Comparison of ENCODE assay signal across 9 mouse cellular contexts in genomic region chr8:104103462-104103861, GRCm38 (mm10). TPM values are rescaled to one million over a fixed set of nuclear protein-coding genes. Genes with fewer than 3 reads are reported as not detected.
DNase-seq lines count a peak whose midpoint lies in the region; ATAC-seq lines count a peak whose summit lies in the region.
"Had no signal": no experiment of that assay in that cellular context is flagged by ENCODE, and none has a peak within 500 bp of the region (broad histone marks: within the 10 kb centered on the region; RNA-seq: fewer than 3 reads in every experiment).

No protein-coding gene starts in this region.

- H3K27me3 ChIP-seq in hindbrain, embryonic 15.5 days: no peaks in the 10 kb centered on the region
- H3K27me3 ChIP-seq in hindbrain, embryonic 13.5 days: no peaks in the 10 kb centered on the region
- H3K27me3 ChIP-seq in heart, embryonic 13.5 days (replicated peaks): no peaks in the 10 kb centered on the region
- H3K27me3 ChIP-seq in limb, embryonic 13.5 days: no peaks in the 10 kb centered on the region
- H3K27me3 ChIP-seq in midbrain, embryonic 15.5 days (replicated peaks): no peaks in the 10 kb centered on the region

- 0 out of 2 replicates have a peak overlapping the region, but pooled peaks have one; percentile 2 for H3K4me3 ChIP-seq in hindbrain, embryonic 15.5 days
- H3K4me3 ChIP-seq in hindbrain, embryonic 13.5 days: no peak overlapping the region
- peak overlapping the region; percentile 80 for H3K4me3 ChIP-seq in brown adipose tissue, adult 24 weeks (ENCODE audit: insufficient read depth, low read depth, low read length)
- peak overlapping the region; percentile 54 for H3K4me3 ChIP-seq in heart, embryonic 13.5 days
- H3K4me3 ChIP-seq in limb, embryonic 13.5 days: peak overlapping the region; percentile 11
- H3K4me3 ChIP-seq in midbrain, embryonic 15.5 days: no peak overlapping the region

- no peaks in the 10 kb centered on the region for H3K9me3 ChIP-seq in hindbrain, embryonic 15.5 days
- no peaks in the 10 kb centered on the region for H3K9me3 ChIP-seq in hindbrain, embryonic 13.5 days
- H3K9me3 ChIP-seq in heart, embryonic 13.5 days: no peaks in the 10 kb centered on the region
- no peaks in the 10 kb centered on the region for H3K9me3 ChIP-seq in limb, embryonic 13.5 days
- H3K9me3 ChIP-seq in midbrain, embryonic 15.5 days: no peaks in the 10 kb centered on the region

- ATAC-seq in hindbrain, embryonic 15.5 days (ENCODE audit: low FRiP score, low read depth): no peak
- no peak for ATAC-seq in hindbrain, embryonic 13.5 days (ENCODE audit: low FRiP score)
- no peak for ATAC-seq in heart, embryonic 13.5 days (ENCODE audit: extremely low read depth, insufficient number of reproducible peaks, low FRiP score, low TSS enrichment)
- no peak for ATAC-seq in limb, embryonic 13.5 days (ENCODE audit: low FRiP score, low read depth)
- no peak for ATAC-seq in midbrain, embryonic 15.5 days (replicated peaks)

- H3K4me1 ChIP-seq in hindbrain, embryonic 15.5 days (replicated peaks): 0 out of 2 replicates have a peak, but pooled peaks cover 6% of the 10 kb centered on the region
- H3K4me1 ChIP-seq in hindbrain, embryonic 13.5 days (replicated peaks): peaks cover 12% of the 10 kb centered on the region
- H3K4me1 ChIP-seq in brown adipose tissue, adult 24 weeks (ENCODE audit: control insufficient read depth, insufficient read depth, insufficient read length, low read length): peaks cover 6% of the 10 kb centered on the region
- peaks cover 58% of the 10 kb centered on the region for H3K4me1 ChIP-seq in heart, embryonic 13.5 days
- peaks cover 5% of the 10 kb centered on the region; the same call in 1 of the 2 replicates for H3K4me1 ChIP-seq in limb, embryonic 13.5 days
- H3K4me1 ChIP-seq in midbrain, embryonic 15.5 days: peaks cover 3% of the 10 kb centered on the region; the same call in 1 of the 2 replicates

- H3K9ac ChIP-seq in hindbrain, embryonic 15.5 days: no peak overlapping the region
- H3K9ac ChIP-seq in hindbrain, embryonic 13.5 days: no peak overlapping the region
- peak overlapping the region; percentile 78 for H3K9ac ChIP-seq in heart, embryonic 13.5 days
- no peak overlapping the region for H3K9ac ChIP-seq in limb, embryonic 13.5 days
- H3K9ac ChIP-seq in midbrain, embryonic 15.5 days: no peak overlapping the region
- H3K9ac ChIP-seq: liver, embryonic 14.5 days had no signal

- H3K27ac ChIP-seq in hindbrain, embryonic 15.5 days (replicated peaks): no peak overlapping the region
- H3K27ac ChIP-seq in hindbrain, embryonic 13.5 days: no peak overlapping the region
- H3K27ac ChIP-seq in brown adipose tissue, adult 24 weeks (replicated peaks; ENCODE audit: low read depth, low read length): peak overlapping the region; percentile 96
- H3K27ac ChIP-seq in heart, embryonic 13.5 days (replicated peaks): peak overlapping the region; percentile 78
- H3K27ac ChIP-seq in limb, embryonic 13.5 days: no peak overlapping the region
- no peak overlapping the region for H3K27ac ChIP-seq in midbrain, embryonic 15.5 days
- H3K27ac ChIP-seq: liver, embryonic 14.5 days had no signal

- WGBS in hindbrain, embryonic 15.5 days: 71% methylated on average over 7 of the region's 7 CpGs
- 79% methylated on average over 7 of the region's 7 CpGs for WGBS in hindbrain, embryonic 13.5 days
- 38% methylated on average over 7 of the region's 7 CpGs for WGBS in heart, embryonic 13.5 days
- 67% methylated on average over 7 of the region's 7 CpGs for WGBS in limb, embryonic 13.5 days
- WGBS in midbrain, embryonic 15.5 days: 77% methylated on average over 7 of the region's 7 CpGs

- peak overlapping the region; percentile 15; the same call in 1 of the 2 replicates for H3K4me2 ChIP-seq in hindbrain, embryonic 15.5 days
- no peak overlapping the region for H3K4me2 ChIP-seq in hindbrain, embryonic 13.5 days
- peak overlapping the region; percentile 62 for H3K4me2 ChIP-seq in heart, embryonic 13.5 days
- no peak overlapping the region for H3K4me2 ChIP-seq in limb, embryonic 13.5 days (replicated peaks)
- no peak overlapping the region for H3K4me2 ChIP-seq in midbrain, embryonic 15.5 days

- DNase-seq in urinary bladder, postnatal 14 days (ENCODE audit: low spot score): no peak
- no peak for DNase-seq in adipocyte (ENCODE audit: low spot score)

- H3K36me3 ChIP-seq in hindbrain, embryonic 15.5 days: no peaks in the 10 kb centered on the region
- H3K36me3 ChIP-seq in hindbrain, embryonic 13.5 days: no peaks in the 10 kb centered on the region
- no peaks in the 10 kb centered on the region for H3K36me3 ChIP-seq in heart, embryonic 13.5 days
- H3K36me3 ChIP-seq in limb, embryonic 13.5 days: no peaks in the 10 kb centered on the region
- no peaks in the 10 kb centered on the region for H3K36me3 ChIP-seq in midbrain, embryonic 15.5 days (replicated peaks)

RNA-seq across cellular contexts. Expression of gene Cdh5, which starts 2.0 kb away (rescaled TPM):
- polyA plus RNA-seq in hindbrain, embryonic 15.5 days (2015; fragmentation: Nextera tagmentation; extraction: Ambion mirVana): 16.4 and 16.7 TPM in 2 replicates
- polyA plus RNA-seq in hindbrain, embryonic 13.5 days (2015; fragmentation: Nextera tagmentation; extraction: Ambion mirVana): 14.6 and 16.5 TPM in 2 replicates
- 53.4 and 61.0 TPM in 2 replicates for polyA plus RNA-seq in brown adipose tissue, adult 24 weeks (2012; ENCODE audit: insufficient read depth, insufficient read length, missing spikeins)
- 47.9 and 49.9 TPM in 2 replicates for polyA plus RNA-seq in heart, embryonic 13.5 days (2015; fragmentation: Nextera tagmentation; extraction: Ambion mirVana)
- 25.5 and 26.4 TPM in 2 replicates for polyA plus RNA-seq in limb, embryonic 13.5 days (2015; fragmentation: Nextera tagmentation; extraction: Ambion mirVana)
- polyA plus RNA-seq in midbrain, embryonic 15.5 days (2015; fragmentation: Nextera tagmentation; extraction: Ambion mirVana): 15.3 and 16.1 TPM in 2 replicates

Comparison
In these comparisons a context has a peak if more than half of its experiments do, and no peak if none do; other contexts are left out.
1. H3K4me2 ChIP-seq: peak in hindbrain, embryonic 15.5 days (single experiment) and heart, embryonic 13.5 days (single experiment); none in hindbrain, embryonic 13.5 days (single experiment), limb, embryonic 13.5 days (single experiment) and midbrain, embryonic 15.5 days (single experiment).
2. H3K4me3 ChIP-seq: peak in hindbrain, embryonic 15.5 days (single experiment), brown adipose tissue, adult 24 weeks (single experiment), heart, embryonic 13.5 days (single experiment) and limb, embryonic 13.5 days (single experiment); none in hindbrain, embryonic 13.5 days (single experiment) and midbrain, embryonic 15.5 days (single experiment).
3. H3K27ac ChIP-seq: peak in brown adipose tissue, adult 24 weeks (single experiment) and heart, embryonic 13.5 days (single experiment); none in hindbrain, embryonic 15.5 days (single experiment), hindbrain, embryonic 13.5 days (single experiment), limb, embryonic 13.5 days (single experiment) and midbrain, embryonic 15.5 days (single experiment).